Mouse (Mus musculus) embryonic facial prominence, embryonic 14.5 days (tissue): ENCODE data around the gene Tatdn3. TPM values are rescaled to one million over a fixed set of nuclear protein-coding genes. Genes with fewer than 3 reads are reported as not detected.
A peak's percentile ranks its signal among the peaks of the same experiment; 100 is the strongest.

Experiments used
- ATAC-seq: fragments of 200-750 bp; cut with Nextera tagmentation; 2 replicates; pipeline ENCODE4 v1.8.0; 2017; ENCODE audit warnings: low read depth, moderate number of reproducible peaks, moderate TSS enrichment
- DNase-seq: peaks from one replicate; pipeline ENCODE4 v3.0.0-alpha.2; 2015; ENCODE audit warnings: low spot score
- H3K27ac ChIP-seq: fragments of 300-500 bp; sonication (generic); replicated peaks from 2 replicates; pipeline ENCODE4 v1.5.1; 2014; ENCODE audit warnings: low read depth, mild to moderate bottlenecking, low read length, moderate library complexity
- H3K27me3 ChIP-seq: fragments of 300-500 bp; sonication (generic); replicated peaks from 2 replicates; pipeline ENCODE4 v1.6.1; 2014; ENCODE audit warnings: low read length; ENCODE audit not compliant: control insufficient read depth, insufficient read depth
- H3K36me3 ChIP-seq: fragments of 300-500 bp; sonication (generic); 2 replicates; pipeline ENCODE4 v1.6.1; 2014; ENCODE audit warnings: low read length, mixed read lengths; ENCODE audit not compliant: control insufficient read depth, insufficient read depth
- H3K4me1 ChIP-seq: fragments of 300-500 bp; sonication (generic); 2 replicates; pipeline ENCODE4 v1.6.1; 2014; ENCODE audit warnings: antibody characterized with exemption, low read length; ENCODE audit not compliant: control insufficient read depth, insufficient read depth
- H3K4me2 ChIP-seq: fragments of 300-500 bp; sonication (generic); 2 replicates; pipeline ENCODE4 v1.6.1; 2014; ENCODE audit warnings: low read depth, mild to moderate bottlenecking, low read length, moderate library complexity, mixed read lengths
- H3K4me3 ChIP-seq: fragments of 300-500 bp; sonication (generic); 2 replicates; pipeline ENCODE4 v1.5.1; 2014; ENCODE audit warnings: low read depth, mild to moderate bottlenecking, low read length
- H3K9ac ChIP-seq: fragments of 300-500 bp; sonication (generic); 2 replicates; pipeline ENCODE4 v1.6.1; 2014; ENCODE audit warnings: low read depth, mild to moderate bottlenecking, low read length, moderate library complexity, mixed read lengths
- H3K9me3 ChIP-seq: fragments of 300-500 bp; sonication (generic); 2 replicates; pipeline ENCODE4 v1.6.1; 2016; ENCODE audit warnings: low read length; ENCODE audit not compliant: control insufficient read depth
- WGBS: fragments of 180-500 bp; shearing (Covaris S2); extraction: QIAGEN DNeasy Blood & Tissue Kit; methylation state at CpG from one replicate; pipeline ENCODE4 v1.1.7; 2014; 5-methylcytosine and 5-hydroxymethylcytosine counted together
- polyA plus RNA-seq: library from polyadenylated mRNA; unstranded; fragments of >200 nt; fragmentation: Nextera tagmentation; extraction: Ambion mirVana; gene quantifications from 2 replicates; pipeline ENCODE4 v1.2.1, GENCODE M21; 2014

Gene Tatdn3
- polyA plus RNA-seq, 1 experiment from 2014 or later, result 12.9 TPM

DNA sequence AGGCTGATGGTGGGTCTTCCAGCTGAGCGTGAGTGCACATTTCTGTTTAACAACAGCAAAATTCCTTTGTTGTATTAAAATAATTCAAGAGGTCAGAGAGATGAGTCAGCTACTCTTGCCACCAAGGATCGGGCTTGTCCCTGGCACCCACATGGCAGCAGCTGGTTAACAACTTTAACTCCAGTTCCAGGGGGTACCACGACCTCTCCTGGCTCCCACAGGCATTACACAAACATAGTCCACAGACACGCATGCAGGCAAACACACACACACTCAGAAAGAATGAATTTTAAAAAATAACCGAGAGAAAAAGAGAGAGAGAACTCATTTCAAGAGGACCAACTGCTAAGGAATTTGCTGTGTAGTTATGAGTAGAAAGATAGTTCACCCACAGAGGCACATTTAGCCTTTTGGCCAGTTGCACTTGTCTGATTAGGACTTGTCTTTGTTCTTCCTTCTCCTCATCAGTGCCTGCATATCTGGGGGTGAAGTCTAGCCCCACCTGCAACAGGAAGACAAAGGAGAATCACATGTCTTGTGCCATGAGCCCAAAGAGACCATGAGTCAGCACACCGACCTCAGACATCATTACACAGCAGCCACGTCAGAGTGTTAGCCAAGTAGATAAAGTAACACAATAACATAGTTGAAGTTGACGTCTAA lies 7.7 kb downstream of the Tatdn3 start:
- WGBS, result 75% methylated on average over 8 of the region's 8 CpGs
- Histone ChIP-seq H3K4me2 (no peak overlapping the region), H3K27me3 (no peaks in the 10 kb centered on the region), H3K9ac (no peak overlapping the region), H3K9me3 (no peaks in the 10 kb centered on the region), H3K4me1 (no peaks in the 10 kb centered on the region), H3K36me3 (no peaks in the 10 kb centered on the region), H3K4me3 (no peak overlapping the region), H3K27ac (no peak overlapping the region)
- no peak for DNase-seq
- ATAC-seq, result no peak

DNA sequence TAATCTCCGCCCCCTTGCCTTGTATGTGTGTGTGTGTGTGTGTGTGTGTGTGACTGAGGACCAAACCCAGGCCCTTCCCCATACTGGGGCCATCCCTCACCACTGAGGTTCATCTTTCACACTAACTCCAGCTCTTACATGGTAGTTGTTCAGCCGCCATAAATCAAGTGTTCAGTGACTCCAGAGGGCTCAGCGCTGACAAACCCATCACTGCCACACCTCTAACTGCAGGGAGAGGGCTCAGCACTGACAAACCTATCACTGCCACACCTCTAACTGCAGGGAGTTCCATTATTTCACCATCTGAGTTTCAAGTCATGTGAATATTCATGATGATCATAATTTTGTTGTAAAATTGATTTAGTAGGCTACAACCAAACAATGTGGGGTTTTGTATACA lies 9.2 kb downstream of the Tatdn3 start:
- Histone ChIP-seq H3K36me3 (no peaks in the 10 kb centered on the region), H3K4me3 (no peak overlapping the region), H3K27ac (no peak overlapping the region), H3K4me1 (no peaks in the 10 kb centered on the region), H3K4me2 (no peak overlapping the region), H3K9ac (no peak overlapping the region), H3K9me3 (no peaks in the 10 kb centered on the region), H3K27me3 (no peaks in the 10 kb centered on the region)
- ATAC-seq (no peak), DNase-seq (no peak)
- 90% methylated on average over 3 of the region's 3 CpGs for WGBS

DNA sequence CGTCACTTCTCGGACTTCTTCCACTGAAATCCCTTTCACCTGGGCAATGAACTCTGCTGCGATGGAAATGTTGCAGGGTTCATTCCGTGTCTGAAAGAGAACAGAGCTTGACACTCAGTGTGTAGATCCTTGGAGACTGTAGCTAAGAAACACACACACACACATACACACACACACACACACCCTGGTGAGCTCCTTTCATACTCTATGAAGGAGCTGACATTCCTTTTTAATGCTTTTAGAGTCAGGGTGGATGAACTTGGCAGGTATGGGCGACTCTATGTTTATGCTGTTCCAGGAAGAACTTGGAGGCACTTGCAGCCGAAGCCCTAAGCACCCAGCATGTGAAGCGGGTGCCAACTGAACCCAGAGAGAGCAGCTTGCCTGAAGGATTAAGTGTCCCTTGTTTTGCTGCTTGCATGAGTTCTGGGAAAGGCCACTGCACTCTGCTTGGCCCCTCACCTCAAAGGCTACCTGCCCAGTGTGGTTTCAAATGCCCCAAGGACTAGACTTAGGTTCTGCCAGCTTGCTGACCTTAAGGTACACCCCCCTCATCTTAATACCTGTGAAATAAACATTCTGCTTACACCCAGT lies 16.4 kb downstream of the Tatdn3 start:
- Histone ChIP-seq H3K9me3 (no peaks in the 10 kb centered on the region), H3K4me3 (no peak overlapping the region), H3K4me1 (no peaks in the 10 kb centered on the region), H3K27ac (no peak overlapping the region), H3K36me3 (no peaks in the 10 kb centered on the region), H3K27me3 (no peaks in the 10 kb centered on the region), H3K4me2 (no peak overlapping the region), H3K9ac (no peak overlapping the region)
- WGBS, result 74% methylated on average over 7 of the region's 7 CpGs
- DNase-seq (no peak), ATAC-seq (no peak)

DNA sequence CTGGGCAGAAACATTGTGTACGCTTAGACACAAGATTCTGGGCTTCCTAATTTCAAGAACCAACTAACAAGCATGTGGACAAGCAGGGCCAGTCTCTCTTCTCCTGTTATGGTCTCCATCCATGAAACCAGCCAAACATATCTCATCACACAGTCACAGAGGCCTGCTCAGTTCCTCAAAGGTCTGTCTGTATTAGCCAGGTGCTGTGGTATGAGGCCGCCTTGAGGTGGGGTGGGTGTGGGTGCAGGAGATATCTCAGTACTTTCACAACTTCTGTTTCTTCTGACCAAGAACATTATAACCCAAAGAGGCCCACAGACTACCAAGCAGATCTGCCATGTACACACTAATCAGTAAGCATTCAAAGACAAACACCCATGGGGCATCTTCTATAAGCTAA lies 17.5 kb downstream of the Tatdn3 start:
- Histone ChIP-seq H3K4me1 (no peaks in the 10 kb centered on the region), H3K4me2 (no peak overlapping the region), H3K4me3 (no peak overlapping the region), H3K36me3 (no peaks in the 10 kb centered on the region), H3K9ac (no peak overlapping the region), H3K9me3 (no peaks in the 10 kb centered on the region), H3K27ac (no peak overlapping the region), H3K27me3 (no peaks in the 10 kb centered on the region)
- 97% methylated on average over 2 of the region's 2 CpGs for WGBS
- ATAC-seq, result no peak
- no peak for DNase-seq

DNA sequence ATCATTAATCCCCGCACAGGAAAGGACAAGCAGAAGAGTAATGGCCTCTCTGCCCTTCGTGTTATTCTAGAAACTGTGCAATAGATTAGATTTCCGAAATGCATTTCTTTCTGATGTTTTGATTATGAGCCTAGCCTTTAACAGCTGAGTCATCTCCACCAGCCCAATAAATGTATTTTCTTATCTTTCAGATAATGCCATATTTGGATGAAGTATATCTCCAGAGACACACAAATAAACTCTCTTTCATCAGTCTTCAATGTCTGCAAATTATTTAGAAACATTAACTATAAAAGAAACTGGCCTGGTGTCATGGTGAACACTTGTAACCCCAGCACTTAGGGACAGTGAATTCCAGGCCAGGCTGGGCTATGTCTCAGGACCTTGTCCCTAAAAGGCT lies 20.0 kb downstream of the Tatdn3 start:
- no peaks in the 10 kb centered on the region for H3K4me1 ChIP-seq
- no peak overlapping the region for H3K27ac ChIP-seq
- H3K27me3 ChIP-seq, result no peaks in the 10 kb centered on the region
- H3K4me3 ChIP-seq, result no peak overlapping the region
- H3K4me2 ChIP-seq, result no peak overlapping the region
- DNase-seq (no peak), ATAC-seq (no peak)
- no peak overlapping the region for H3K9ac ChIP-seq
- H3K36me3 ChIP-seq, result no peaks in the 10 kb centered on the region
- H3K9me3 ChIP-seq, result no peaks in the 10 kb centered on the region
- 66% methylated on average over 3 of the region's 3 CpGs for WGBS

DNA sequence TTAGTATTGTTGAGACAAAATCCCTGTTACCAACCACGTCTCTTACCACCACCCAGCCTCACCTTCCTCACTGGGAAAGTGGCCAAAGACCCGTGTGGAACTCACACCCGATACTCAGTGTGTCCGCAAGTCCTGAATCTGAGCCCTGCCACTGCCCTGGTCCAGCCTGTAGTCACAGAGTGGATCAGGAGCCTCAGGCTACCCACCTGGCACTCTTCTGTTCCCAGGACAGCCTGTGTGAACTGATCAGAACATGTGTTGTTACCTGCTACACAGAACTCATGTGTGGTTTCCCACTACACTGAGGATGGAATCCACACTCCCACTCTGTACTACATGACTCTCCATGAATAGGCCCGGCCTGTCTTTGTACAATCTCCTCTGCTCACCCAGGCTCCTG lies 20.6 kb downstream of the Tatdn3 start:
- H3K9me3 ChIP-seq, result no peaks in the 10 kb centered on the region
- H3K4me2 ChIP-seq, result no peak overlapping the region
- no peaks in the 10 kb centered on the region for H3K36me3 ChIP-seq
- H3K27ac ChIP-seq, result no peak overlapping the region
- 74% methylated on average over 5 of the region's 5 CpGs for WGBS
- DNase-seq, result peak; percentile 11
- no peaks in the 10 kb centered on the region for H3K4me1 ChIP-seq
- no peak; the same call in 1 of the 2 replicates for ATAC-seq
- no peaks in the 10 kb centered on the region for H3K27me3 ChIP-seq
- no peak overlapping the region for H3K9ac ChIP-seq
- H3K4me3 ChIP-seq, result no peak overlapping the region

DNA sequence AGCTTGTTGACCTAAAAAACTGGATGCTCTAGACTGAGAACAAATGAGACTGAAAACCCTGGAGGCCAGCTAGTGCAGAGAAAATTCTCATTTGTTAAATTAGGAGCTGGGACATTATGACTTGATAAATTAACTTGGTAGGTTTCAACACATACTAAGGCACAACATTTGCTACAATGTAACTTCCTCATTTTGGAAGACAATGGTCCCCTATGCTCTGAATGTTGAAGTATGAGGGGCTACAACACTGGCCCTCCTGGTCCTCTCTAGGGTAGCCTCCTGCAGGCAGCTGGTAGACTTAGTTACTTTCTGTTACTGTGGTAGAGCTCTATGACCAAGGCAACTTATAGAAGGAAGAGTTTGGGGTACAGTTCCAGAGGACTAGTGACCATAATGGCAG lies 21.4 kb downstream of the Tatdn3 start:
- Histone ChIP-seq H3K4me3 (no peak overlapping the region), H3K4me2 (no peak overlapping the region), H3K9me3 (no peaks in the 10 kb centered on the region), H3K27ac (no peak overlapping the region), H3K4me1 (no peaks in the 10 kb centered on the region), H3K9ac (no peak overlapping the region), H3K36me3 (no peaks in the 10 kb centered on the region), H3K27me3 (no peaks in the 10 kb centered on the region)
- no peak for DNase-seq
- no peak for ATAC-seq

DNA sequence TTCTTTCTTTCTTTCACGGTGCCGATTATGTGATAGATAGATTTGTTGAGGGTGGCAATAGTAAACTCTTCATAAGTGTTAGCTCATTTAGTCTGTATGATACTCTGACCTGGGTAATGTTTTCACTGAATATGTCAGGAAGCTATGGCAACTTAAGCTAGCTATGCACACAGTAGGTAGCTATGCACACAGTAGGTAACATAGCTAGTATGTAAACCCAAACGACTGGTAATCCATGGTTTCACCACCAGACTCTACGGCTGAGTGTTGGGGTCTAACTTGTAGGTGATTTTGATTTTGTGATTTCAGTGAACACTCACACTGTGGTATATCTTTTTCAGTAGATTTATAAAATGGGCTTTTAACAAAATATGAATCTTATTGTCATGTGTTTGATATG lies 24.7 kb downstream of the Tatdn3 start:
- Histone ChIP-seq H3K4me2 (no peak overlapping the region), H3K9me3 (no peaks in the 10 kb centered on the region), H3K36me3 (no peaks in the 10 kb centered on the region), H3K27me3 (no peaks in the 10 kb centered on the region), H3K4me1 (no peaks in the 10 kb centered on the region), H3K27ac (no peak overlapping the region), H3K9ac (no peak overlapping the region), H3K4me3 (no peak overlapping the region)
- no peak for ATAC-seq
- 86% methylated on average over 4 of the region's 4 CpGs for WGBS
- DNase-seq, result no peak
